Mouse (Mus musculus): Measurements from ENCODE around the gene Agps. TPM values are rescaled to one million over a fixed set of nuclear protein-coding genes. Genes with fewer than 3 reads are reported as not detected.

Gene Agps
- 60.5 TPM for polyA plus RNA-seq (2017; shearing (Covaris generic))

GRCm38 (mm10) chr2:75831881-75832633 is at the start of gene Agps:
Gene Agps (plus strand): TSS chr2:75832177.

DNA sequence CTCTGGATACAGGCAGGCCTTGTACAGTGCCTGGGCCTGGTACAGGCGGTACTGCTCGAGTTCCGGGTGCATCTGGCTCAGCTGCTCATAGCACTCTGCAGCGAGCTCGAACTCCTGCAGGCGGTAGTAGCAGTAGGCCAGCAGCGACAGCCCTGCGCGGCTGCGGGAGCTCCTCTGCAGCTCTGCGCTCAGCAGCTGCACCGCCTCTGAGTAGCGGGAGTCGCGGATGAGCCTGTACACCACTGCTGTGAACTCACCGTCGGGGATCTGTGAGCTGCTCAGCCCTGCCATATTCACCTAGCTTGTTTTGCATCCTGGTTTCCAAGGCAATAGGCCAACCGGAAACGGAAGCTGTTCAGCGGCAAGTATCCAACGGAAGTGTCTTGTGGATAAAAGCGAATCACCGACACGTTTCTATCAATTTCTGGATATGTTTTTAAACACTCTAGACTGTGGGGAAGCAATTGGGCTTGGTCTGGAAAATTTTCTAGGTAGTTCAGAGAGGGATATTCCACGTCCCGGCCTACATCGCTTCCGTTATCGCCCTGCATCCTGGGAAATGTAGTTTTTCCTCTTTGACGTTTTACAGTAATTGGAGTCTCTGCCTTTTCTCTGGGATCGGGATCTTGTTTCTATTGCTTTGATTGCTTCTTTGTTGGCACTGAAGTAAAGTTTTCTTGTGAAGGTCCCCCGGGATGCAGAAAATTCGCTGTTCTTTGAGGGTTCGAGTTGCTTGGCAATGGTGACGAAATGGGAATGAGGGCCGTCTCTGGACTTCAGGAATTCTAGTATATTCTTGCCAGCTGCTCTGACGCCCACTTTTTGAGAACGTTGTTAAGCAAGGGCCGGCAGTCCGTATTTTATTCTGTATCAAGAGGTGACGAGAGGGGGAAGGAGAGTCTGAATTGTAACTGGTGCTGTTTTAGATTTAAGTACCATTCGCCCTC is 106.4 kb downstream of the Agps start, which contains the start of gene Ttc30b:
TSS of gene Ttc30b (minus strand) at position 469 of the 947 bp plus-strand sequence.

GRCm38 (mm10) chr2:75977752-75978368 is 145.9 kb downstream of the Agps start, which contains the start of gene Ttc30a2:
Gene Ttc30a2 (minus strand): TSS chr2:75978170.

Other genes with a start within 250 kb of the Agps start
- 139 TPM for gene Hnrnpa3, start 172.9 kb upstream of the Agps start, polyA plus RNA-seq (2017; shearing (Covaris generic))
- gene Nfe2l2, start 127.5 kb upstream of the Agps start, polyA plus RNA-seq (2017; shearing (Covaris generic)): 95.0 TPM
- 0.21 TPM for gene Ttc30b, start 106.4 kb downstream of the Agps start, polyA plus RNA-seq (2017; shearing (Covaris generic))
- gene Ttc30a2, start 146.0 kb downstream of the Agps start, polyA plus RNA-seq (2017; shearing (Covaris generic)): not detected
- gene Ttc30a1, start 149.8 kb downstream of the Agps start, polyA plus RNA-seq (2017; shearing (Covaris generic)): 0.30 TPM

Measured in effector memory CD4-positive, alpha-beta T cell, adult 5 months (primary cell).